Mouse (Mus musculus) CH12.LX (cell line): ENCODE results near the gene Olfr56. TPM values are rescaled to one million over a fixed set of nuclear protein-coding genes. Genes with fewer than 3 reads are reported as not detected.

Experiments
- DNase-seq: peaks from one replicate; pipeline ENCODE4 v3.0.0-alpha.2; 2013; ENCODE audit errors: extremely low read depth
- H3K27ac ChIP-seq: 2 replicates; pipeline ENCODE4 v1.5.1; 2012; ENCODE audit warnings: low read depth, mild to moderate bottlenecking, control low read depth, moderate library complexity; ENCODE audit not compliant: insufficient read depth
- H3K27me3 ChIP-seq: replicated peaks from 2 replicates; pipeline ENCODE3; 2012; ENCODE audit warnings: inconsistent platforms
- H3K36me3 ChIP-seq, 2 experiments: replicated peaks in 1 of 2; 2 replicates each; pipeline versions ENCODE3 to v1.6.1; 2012; ENCODE audit warnings: inconsistent platforms in 1 of 2, low read length in 1 of 2, mild to moderate bottlenecking in 1 of 2, mixed read lengths in 1 of 2, moderate library complexity in 1 of 2; ENCODE audit not compliant: control insufficient read depth in 1 of 2, insufficient read depth in 1 of 2
- H3K4me1 ChIP-seq, 2 experiments: 2 replicates each; pipeline ENCODE4 v1.6.1; 2012; ENCODE audit warnings: inconsistent platforms in 1 of 2, moderate library complexity in 1 of 2; ENCODE audit not compliant: insufficient read depth in 2 of 2, control insufficient read depth in 1 of 2
- H3K4me2 ChIP-seq: 2 replicates; pipeline ENCODE4 v1.6.1; 2012; ENCODE audit warnings: low read depth, mild to moderate bottlenecking, control low read depth; ENCODE audit not compliant: poor library complexity, insufficient read depth, severe bottlenecking
- H3K4me3 ChIP-seq, 3 experiments: fragments of 150-350 bp in 1 of 3; sonication (generic) in 1 of 3; replicated peaks in 1 of 3; 2 replicates each; pipeline versions ENCODE3 to v1.5.1; 2011 to 2012; ENCODE audit warnings: low read depth in 2 of 3, low read length in 2 of 3, mild to moderate bottlenecking in 2 of 3, moderate library complexity in 2 of 3, control low read depth in 1 of 3, improper control_type of control experiment in 1 of 3, inconsistent platforms in 1 of 3, mixed read lengths in 1 of 3; ENCODE audit not compliant: poor library complexity in 1 of 3
- H3K79me2 ChIP-seq: replicated peaks from 2 replicates; pipeline ENCODE4 v1.6.1; 2012; ENCODE audit warnings: mild to moderate bottlenecking, moderate library complexity; ENCODE audit not compliant: control insufficient read depth, poor library complexity, insufficient read depth, severe bottlenecking; ENCODE audit errors: extremely low read depth
- H3K9ac ChIP-seq: 2 replicates; pipeline ENCODE4 v1.6.1; 2012; ENCODE audit warnings: low read depth, mild to moderate bottlenecking, control low read depth, moderate library complexity; ENCODE audit not compliant: insufficient read depth
- H3K9me3 ChIP-seq: replicated peaks from 2 replicates; pipeline ENCODE3; 2012; ENCODE audit warnings: low read length, inconsistent platforms, mixed read lengths
- BHLHE40 ChIP-seq: IDR thresholded peaks from 2 replicates; pipeline ENCODE4 v1.6.1; 2011; ENCODE audit warnings: mild to moderate bottlenecking, low read depth, low read length, improper control_type of control experiment
- CHD2 ChIP-seq: IDR thresholded peaks from 2 replicates; pipeline ENCODE4 v1.6.1; 2011; ENCODE audit warnings: low read length, improper control_type of control experiment
- CTCF ChIP-seq, 2 experiments: IDR thresholded peaks in 1 of 2; conservative IDR thresholded peaks in 1 of 2; 2 replicates each; pipeline ENCODE4 v1.5.1; 2011 to 2012; ENCODE audit warnings: low read depth in 2 of 2, low read length in 2 of 2, improper control_type of control experiment in 1 of 2, inconsistent platforms in 1 of 2, mild to moderate bottlenecking in 1 of 2, moderate library complexity in 1 of 2
- E2F4 ChIP-seq: IDR thresholded peaks from 2 replicates; pipeline ENCODE4 v1.6.1; 2011; ENCODE audit warnings: low read depth, low read length, improper control_type of control experiment; ENCODE audit not compliant: insufficient replicate concordance
- EP300 ChIP-seq: IDR thresholded peaks from 2 replicates; pipeline ENCODE4 v1.6.1; 2011; ENCODE audit warnings: low read length, improper control_type of control experiment
- HCFC1 ChIP-seq: IDR thresholded peaks from 2 replicates; pipeline ENCODE4 v1.6.1; 2012; ENCODE audit warnings: low read depth, mild to moderate bottlenecking, inconsistent platforms, low read length, improper control_type of control experiment
- IRF4 ChIP-seq: IDR thresholded peaks from 2 replicates; pipeline ENCODE4 v1.6.1; 2014; ENCODE audit warnings: low read depth, mild to moderate bottlenecking, inconsistent platforms, low read length, improper control_type of control experiment
- JUN ChIP-seq: IDR thresholded peaks from 2 replicates; pipeline ENCODE4 v1.6.1; 2011; ENCODE audit warnings: low read depth, mild to moderate bottlenecking, low read length, improper control_type of control experiment, moderate library complexity; ENCODE audit not compliant: insufficient read depth
- KAT2A ChIP-seq: IDR thresholded peaks from 2 replicates; pipeline ENCODE4 v1.6.1; 2012; ENCODE audit warnings: low read length, improper control_type of control experiment, inconsistent platforms; ENCODE audit not compliant: insufficient replicate concordance
- MAFK ChIP-seq: IDR thresholded peaks from 2 replicates; pipeline ENCODE4 v1.6.1; 2011; ENCODE audit warnings: low read length, improper control_type of control experiment; ENCODE audit not compliant: insufficient replicate concordance
- MEF2A ChIP-seq: IDR thresholded peaks from 2 replicates; pipeline ENCODE4 v1.6.1; 2014; ENCODE audit warnings: low read depth, mild to moderate bottlenecking, inconsistent platforms, low read length, improper control_type of control experiment, borderline replicate concordance
- MXI1 ChIP-seq: IDR thresholded peaks from 2 replicates; pipeline ENCODE4 v1.6.1; 2011; ENCODE audit warnings: mild to moderate bottlenecking, low read depth, low read length, improper control_type of control experiment
- MYC ChIP-seq: IDR thresholded peaks from 2 replicates; pipeline ENCODE4 v1.6.1; 2011; ENCODE audit warnings: low read depth, mild to moderate bottlenecking, improper control_type of control experiment, low read length
- NELFE ChIP-seq: IDR thresholded peaks from 2 replicates; pipeline ENCODE4 v1.6.1; 2011; ENCODE audit warnings: low read depth, low read length, improper control_type of control experiment
- NRF1 ChIP-seq: IDR thresholded peaks from 2 replicates; pipeline ENCODE4 v1.6.1; 2014; ENCODE audit warnings: low read depth, mild to moderate bottlenecking, inconsistent platforms, low read length, improper control_type of control experiment, moderate library complexity
- RCOR1 ChIP-seq: conservative IDR thresholded peaks from 2 replicates; pipeline ENCODE4 v1.6.1; 2012; ENCODE audit warnings: low read depth, mild to moderate bottlenecking, inconsistent platforms, low read length, improper control_type of control experiment
- TCF12 ChIP-seq: IDR thresholded peaks from 2 replicates; pipeline ENCODE4 v1.6.1; 2014; ENCODE audit warnings: low read depth, mild to moderate bottlenecking, inconsistent platforms, low read length, improper control_type of control experiment
- ZC3H11A ChIP-seq: IDR thresholded peaks from 2 replicates; pipeline ENCODE4 v1.6.1; 2012; ENCODE audit warnings: low read depth, mild to moderate bottlenecking, inconsistent platforms, low read length, improper control_type of control experiment
- ZKSCAN1 ChIP-seq: IDR thresholded peaks from 2 replicates; pipeline ENCODE4 v1.6.1; 2012; ENCODE audit warnings: low read depth, inconsistent platforms, low read length, improper control_type of control experiment, borderline replicate concordance
- ZNF384 ChIP-seq: IDR thresholded peaks from 2 replicates; pipeline ENCODE4 v1.6.1; 2012; ENCODE audit warnings: low read depth, low read length, improper control_type of control experiment, inconsistent platforms
- dilution Hi-C: fragments of 300-500 bp; cut with MboI; formaldehyde crosslinking; loops from 2 replicates; pipeline ENCODE4 v1.14.3; 2020; ENCODE audit warnings: low sequenced_read_pairs; ENCODE audit not compliant: extremely low pct_unique_long_range_greater_than_20kb, extremely low pct_ligation_motif_present
- in situ Hi-C: fragments of 300-500 bp; cut with MboI; formaldehyde crosslinking; loops from 3 replicates; pipeline ENCODE4 v1.14.3; 2019; ENCODE audit warnings: low sequenced_read_pairs, low pct_ligation_motif_present, low pct_unique_long_range_greater_than_20kb, mixed read lengths
- polyA plus RNA-seq: library from polyadenylated mRNA; unstranded; fragments of >175 nt; gene quantifications from 2 replicates; pipeline ENCODE4 v1.2.1, GENCODE M21; 2012; ENCODE audit warnings: low read depth; ENCODE audit not compliant: insufficient read length
- total RNA-seq, 2 experiments: library from RNA; depleted of rRNA; stranded (reverse); fragments of 300-350 nt in 1 of 2; fragments of >200 nt in 1 of 2; gene quantifications; 2 replicates each; pipeline ENCODE4 v1.2.3; 2012 to 2014

Gene Olfr56
- total and polyA plus RNA-seq, 3 experiments = not detected

GRCm38 (mm10) chr11:49088990-49089652 is 110.4 kb downstream of the Olfr56 start:
- dilution Hi-C loops (no loop called here), in situ Hi-C loops (no loop called here)
- no peak for DNase-seq
- Histone ChIP-seq H3K9ac (no peak overlapping the region), H3K27ac (no peak overlapping the region), H3K4me1 (peaks cover 5 to 38% of the 10 kb centered on the region in 2 experiments), H3K4me3 (no peak overlapping the region), H3K4me2 (peak overlapping the region; percentile 95), H3K9me3 (no peaks in the 10 kb centered on the region), H3K27me3 (no peaks in the 10 kb centered on the region), H3K36me3 (no peaks in the 10 kb centered on the region), H3K79me2 (no peaks in the 10 kb centered on the region; the same call in 1 of the 2 replicates)
- TF ChIP-seq NRF1 = no peak
- 0 out of 2 replicates have a peak, but pooled peaks have one; percentile 3 for TF ChIP-seq ZNF384

- no peak overlapping the region for H3K4me2 ChIP-seq
- H3K4me1 ChIP-seq = peaks cover 5 to 32% of the 10 kb centered on the region in 2 experiments
- no peak overlapping the region for H3K9ac ChIP-seq
- no peaks in the 10 kb centered on the region for H3K36me3 ChIP-seq
- H3K27ac ChIP-seq = no peak overlapping the region
- no peaks in the 10 kb centered on the region for H3K27me3 ChIP-seq
- in situ Hi-C loops = no loop called here
- no peaks in the 10 kb centered on the region; the same call in 1 of the 2 replicates for H3K79me2 ChIP-seq
- no peaks in the 10 kb centered on the region for H3K9me3 ChIP-seq
- dilution Hi-C loops = no loop called here
- H3K4me3 ChIP-seq = no peak overlapping the region
- TF ChIP-seq E2F4 (no peak), EP300 (no peak), BHLHE40 (no peak), HCFC1 (no peak), CTCF (conservative IDR thresholded peaks at IDR 0.05 in 1 of 2, IDR thresholded peaks at IDR 0.05 in 1 of 2; ENCODE audit: low read depth in 2 of 2, low read length in 2 of 2) (no peak), KAT2A (no peak), MXI1 (no peak), MAFK (no peak), ZKSCAN1 (no peak), ZC3H11A (no peak), ZNF384 (no peak), CHD2 (no peak), JUN (no peak), RCOR1 (no peak), MEF2A (no peak), IRF4 (no peak), NELFE (no peak), MYC (no peak), TCF12 (no peak)
- DNase-seq = no peak
Measured at GRCm38 (mm10) chr11:49089735-49090507, 111.2 kb downstream of the Olfr56 start.
